Mouse (Mus musculus): ENCODE measurements at regions not wholly inside any gene's neighbourhood (a gene's known extent, or its start where the extent isn't known, plus 50 kb on each side); places are given as distances from the start of the nearest gene placed in this dataset.

- in situ Hi-C loops (cut with MboI; ENCODE audit: unreplicated experiment in 2 of 2): no loop called here
These were observed 288.7 kb upstream of the Eef2kmt start for GRCm38 (mm10) chr16:5544436-5544835.

- in situ Hi-C loops (cut with MboI; ENCODE audit: unreplicated experiment in 2 of 2): no loop called here
These were observed 283.2 kb upstream of the Eef2kmt start for GRCm38 (mm10) chr16:5538836-5539510.

- in situ Hi-C loops (cut with MboI; ENCODE audit: unreplicated experiment in 2 of 2): no loop called here
These were observed 281.8 kb upstream of the Eef2kmt start for GRCm38 (mm10) chr16:5537286-5538204.

DNA sequence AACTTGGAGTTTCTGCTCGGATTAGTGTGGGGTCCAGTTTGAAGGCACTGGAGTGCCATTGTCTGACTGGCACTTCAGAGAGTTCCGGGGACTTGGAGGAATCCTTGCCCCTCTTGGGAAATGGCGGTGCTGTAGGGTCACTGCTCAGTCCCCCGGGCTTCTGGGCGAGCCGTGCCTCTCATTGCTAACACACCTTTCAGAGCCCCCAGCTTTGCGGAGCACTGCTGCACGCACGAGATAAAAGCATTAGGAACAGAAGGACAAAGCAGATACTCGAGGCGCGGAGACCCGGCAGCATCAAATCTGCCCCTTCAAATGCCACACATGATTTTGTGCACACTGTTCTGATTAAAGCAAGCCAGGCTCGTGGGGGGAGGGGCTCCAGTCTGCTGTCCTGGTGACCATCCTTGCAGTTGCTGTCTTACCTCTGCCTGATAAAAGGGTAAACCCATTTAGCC, 280.8 kb upstream of the Eef2kmt start:
- in situ Hi-C loops (cut with MboI; ENCODE audit: unreplicated experiment in 2 of 2): no loop called here

DNA sequence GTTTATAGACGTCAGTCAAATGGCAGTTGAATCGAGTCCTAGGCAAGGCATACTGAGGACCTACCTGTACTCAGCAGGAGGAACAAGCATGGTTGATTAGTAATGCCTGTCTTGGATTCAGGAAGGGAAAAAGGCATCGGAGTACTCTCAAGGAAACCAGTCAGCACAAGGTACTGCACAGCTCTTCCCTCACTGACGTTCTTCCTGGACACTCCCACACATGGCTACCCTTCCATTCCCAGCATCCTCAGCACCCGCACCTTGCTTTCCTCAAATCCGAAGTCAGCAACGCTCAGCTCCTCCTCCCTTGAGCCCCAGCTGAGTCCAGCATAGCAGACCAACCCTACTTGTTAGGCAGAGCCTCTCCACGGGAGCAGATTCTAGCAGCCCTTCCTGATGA, 279.6 kb upstream of the Eef2kmt start:
- in situ Hi-C loops (cut with MboI; ENCODE audit: unreplicated experiment in 2 of 2): no loop called here

- in situ Hi-C loops (cut with MboI; ENCODE audit: unreplicated experiment in 2 of 2): no loop called here
These were observed 279.1 kb upstream of the Eef2kmt start for GRCm38 (mm10) chr16:5534862-5535261.

DNA sequence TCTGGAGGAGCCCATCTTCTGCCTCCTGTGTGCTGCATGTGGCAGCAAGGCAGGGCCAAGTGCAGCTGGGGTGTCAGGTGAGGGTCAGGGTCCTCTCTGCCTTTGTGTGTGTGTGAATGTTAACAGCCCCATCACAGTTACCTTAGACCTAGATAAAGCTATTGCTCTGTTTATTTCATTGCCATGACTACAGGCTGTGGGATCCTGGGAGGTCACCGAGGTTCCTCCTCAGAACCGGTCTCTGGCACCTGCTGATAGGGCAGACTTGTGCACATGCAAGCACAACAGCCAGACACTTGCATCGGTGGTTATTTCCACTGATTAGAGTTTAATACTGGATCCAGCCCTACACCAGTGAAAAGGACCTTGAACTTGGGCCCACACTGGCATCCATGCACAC, 278.6 kb upstream of the Eef2kmt start:
- in situ Hi-C loops (cut with MboI; ENCODE audit: unreplicated experiment in 2 of 2): no loop called here

DNA sequence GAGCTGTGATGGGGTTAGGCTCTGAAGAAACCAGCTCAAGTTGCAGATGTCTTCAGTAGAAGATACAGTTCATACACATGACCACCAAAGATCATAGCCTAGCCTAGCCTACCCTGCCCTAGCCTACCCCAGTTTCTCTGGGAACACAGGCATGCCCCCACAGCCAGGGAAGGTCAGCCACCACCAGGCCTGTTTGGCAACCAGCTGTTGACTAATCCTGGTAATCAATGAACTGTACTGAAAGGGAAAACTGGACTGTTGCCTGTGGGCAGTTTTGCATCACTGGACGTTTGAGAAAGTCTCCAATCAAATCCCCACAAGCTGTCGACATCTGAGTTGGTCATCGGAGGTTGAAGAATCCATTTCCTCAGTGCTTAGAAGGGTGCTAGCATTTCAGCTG, 276.5 kb upstream of the Eef2kmt start:
- in situ Hi-C loops (cut with MboI; ENCODE audit: unreplicated experiment in 2 of 2): no loop called here

- in situ Hi-C loops (cut with MboI; ENCODE audit: unreplicated experiment in 2 of 2): no loop called here
These were observed 274.0 kb upstream of the Eef2kmt start for GRCm38 (mm10) chr16:5529823-5530222.

GRCm38 (mm10) chr16:5527936-5528335, 272.2 kb upstream of the Eef2kmt start:
- in situ Hi-C loops (cut with MboI; ENCODE audit: unreplicated experiment in 2 of 2): no loop called here

DNA sequence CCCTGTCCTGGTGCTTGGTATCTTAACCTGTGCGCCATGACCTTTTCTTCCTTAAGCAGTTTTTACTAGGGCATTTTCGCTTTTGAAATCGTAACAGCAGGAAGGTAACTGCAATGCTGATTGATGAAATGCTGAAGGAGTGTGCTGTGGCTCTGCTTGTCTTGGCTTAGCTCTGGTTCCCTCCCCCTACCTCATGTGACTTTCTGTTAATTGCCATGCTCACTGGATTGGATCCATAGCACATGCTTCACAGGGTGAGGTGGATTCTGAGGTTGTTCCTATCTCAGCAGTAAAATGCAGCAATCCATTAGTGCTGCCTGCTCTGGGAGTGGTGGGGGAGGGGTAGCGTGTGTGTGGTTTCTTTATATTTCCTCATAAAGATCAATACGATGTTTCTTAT, 268.6 kb upstream of the Eef2kmt start:
- in situ Hi-C loops (cut with MboI; ENCODE audit: unreplicated experiment in 2 of 2): no loop called here

DNA sequence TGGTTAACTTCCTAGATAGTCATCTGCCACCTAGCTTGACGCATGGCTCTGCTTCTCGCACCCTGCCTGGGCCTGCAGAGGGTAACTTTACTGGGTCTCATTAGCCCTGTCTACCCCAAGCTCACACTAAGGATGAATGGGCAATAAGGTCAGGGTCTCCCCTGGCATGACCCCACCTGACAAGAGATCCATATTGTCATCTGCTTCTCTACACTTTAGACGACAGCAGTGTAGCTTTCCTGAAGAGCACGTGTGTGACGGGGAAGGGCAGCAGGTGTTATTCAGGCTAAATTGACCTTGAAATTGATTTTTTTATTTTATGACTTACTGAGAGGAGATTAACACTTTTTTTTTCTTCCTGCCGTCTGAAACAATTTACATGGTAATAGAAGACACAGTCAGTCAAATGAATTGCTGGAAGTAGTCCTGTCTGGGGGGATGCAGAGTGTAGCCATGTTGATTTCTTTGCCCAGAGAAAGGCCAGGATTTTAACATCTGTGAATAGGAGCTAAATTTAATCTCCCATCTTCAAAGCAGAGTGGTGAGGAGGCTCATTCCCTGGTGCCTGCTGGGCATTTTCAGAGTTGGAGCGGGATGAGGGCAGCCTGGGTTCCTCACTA, 267.7 kb upstream of the Eef2kmt start:
- in situ Hi-C loops (cut with MboI; ENCODE audit: unreplicated experiment in 2 of 2): no loop called here

DNA sequence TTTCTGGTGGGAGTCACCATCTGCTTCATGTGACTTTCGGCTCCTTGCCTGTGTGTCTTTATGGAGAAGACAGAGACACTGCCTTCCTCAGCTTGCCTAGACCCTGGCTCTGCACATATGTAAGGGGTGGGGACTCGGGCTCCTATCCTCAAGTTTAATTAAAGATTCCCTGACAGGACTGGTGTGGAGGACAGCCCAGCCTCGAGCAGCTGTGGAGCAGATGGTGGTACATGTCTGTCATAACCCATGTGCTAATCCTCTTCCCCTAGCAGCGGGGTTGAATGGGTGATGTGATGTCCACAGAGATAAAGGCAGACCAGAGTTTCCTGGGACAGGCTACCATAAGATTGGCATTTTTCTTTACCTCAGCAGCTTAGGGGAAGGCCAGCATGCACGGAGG, 262.0 kb upstream of the Eef2kmt start:
- in situ Hi-C loops (cut with MboI; ENCODE audit: unreplicated experiment in 2 of 2): no loop called here

DNA sequence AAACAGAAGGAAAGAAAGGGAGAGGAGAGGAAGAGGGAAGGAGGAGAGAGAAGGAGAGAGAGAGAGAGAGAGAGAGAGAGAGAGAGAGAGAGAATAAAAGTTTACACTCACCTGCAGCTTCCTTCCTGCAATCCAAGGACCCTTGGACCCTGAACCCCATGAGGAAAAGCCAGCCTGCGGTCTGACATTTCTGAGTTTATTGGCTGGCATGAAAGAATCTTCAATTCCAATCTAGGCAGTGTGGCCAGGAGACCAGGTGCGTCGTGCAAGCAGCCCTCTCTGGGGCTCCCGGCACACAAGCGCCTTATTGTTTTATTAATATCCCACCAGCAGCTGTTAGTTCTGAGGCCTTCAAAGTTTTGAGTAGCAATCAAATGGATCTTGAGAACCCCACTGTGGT, 260.1 kb upstream of the Eef2kmt start:
- in situ Hi-C loops (cut with MboI; ENCODE audit: unreplicated experiment in 2 of 2): no loop called here

- in situ Hi-C loops (cut with MboI; ENCODE audit: unreplicated experiment in 2 of 2): no loop called here
These were observed 251.5 kb upstream of the Eef2kmt start for GRCm38 (mm10) chr16:5507261-5507660.

GRCm38 (mm10) chr16:5501961-5502360, 246.2 kb upstream of the Eef2kmt start:
- in situ Hi-C loops (cut with MboI; ENCODE audit: unreplicated experiment in 2 of 2): no loop called here

DNA sequence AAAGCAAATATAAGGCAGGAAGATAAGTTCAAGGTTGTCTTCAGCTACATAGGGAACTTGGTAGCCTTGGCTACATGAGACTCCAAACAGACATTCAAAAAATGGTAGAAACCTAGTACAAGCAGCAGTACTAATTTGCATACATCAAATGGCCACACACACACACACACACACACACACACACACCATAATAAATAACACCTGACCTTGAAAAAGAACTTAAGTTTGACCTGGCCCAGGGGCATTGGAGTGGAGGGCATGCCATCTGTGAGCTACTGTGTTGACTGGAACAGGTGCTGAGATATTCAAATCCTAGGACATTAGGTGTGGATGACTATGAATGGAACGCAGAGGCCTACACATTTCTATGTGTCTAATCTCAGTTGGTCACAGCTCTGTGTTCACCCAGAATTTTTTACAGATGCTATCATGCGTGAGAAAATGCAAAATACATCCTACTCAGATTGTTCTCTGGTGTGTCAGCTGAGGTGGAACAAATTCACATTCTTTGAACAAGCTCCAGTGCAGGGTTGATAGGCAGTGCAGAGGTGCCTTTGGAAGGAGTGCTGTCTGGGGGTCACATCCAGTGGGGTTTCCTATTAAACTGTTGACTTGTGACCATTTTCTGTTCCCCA, 240.4 kb upstream of the Eef2kmt start:
- in situ Hi-C loops (cut with MboI; ENCODE audit: unreplicated experiment in 2 of 2): no loop called here

GRCm38 (mm10) chr16:5493352-5493751, 237.6 kb upstream of the Eef2kmt start:
- in situ Hi-C loops (cut with MboI; ENCODE audit: unreplicated experiment in 2 of 2): no loop called here

DNA sequence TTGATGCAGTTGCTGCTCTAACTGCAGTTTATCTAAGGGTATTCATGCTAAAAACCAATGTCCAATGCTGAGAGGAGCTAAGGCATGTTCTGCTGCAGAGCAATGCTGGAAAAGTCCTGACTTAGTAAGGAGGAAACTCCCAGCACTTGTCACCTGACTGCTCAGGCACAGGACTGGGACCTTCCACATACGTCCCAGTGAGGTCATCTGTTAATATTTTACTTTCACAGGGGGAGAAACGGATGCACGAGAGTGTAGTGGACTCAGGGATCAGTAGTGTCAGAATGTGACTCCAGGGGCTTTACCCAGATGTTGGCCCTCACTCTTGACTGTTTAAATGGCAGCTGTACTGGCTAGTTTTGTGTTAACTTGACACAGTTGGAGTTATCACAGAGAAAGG, 231.5 kb upstream of the Eef2kmt start:
- in situ Hi-C loops (cut with MboI; ENCODE audit: unreplicated experiment in 2 of 2): no loop called here

GRCm38 (mm10) chr16:5483337-5483736, 227.6 kb upstream of the Eef2kmt start:
- in situ Hi-C loops (cut with MboI; ENCODE audit: unreplicated experiment in 2 of 2): no loop called here

DNA sequence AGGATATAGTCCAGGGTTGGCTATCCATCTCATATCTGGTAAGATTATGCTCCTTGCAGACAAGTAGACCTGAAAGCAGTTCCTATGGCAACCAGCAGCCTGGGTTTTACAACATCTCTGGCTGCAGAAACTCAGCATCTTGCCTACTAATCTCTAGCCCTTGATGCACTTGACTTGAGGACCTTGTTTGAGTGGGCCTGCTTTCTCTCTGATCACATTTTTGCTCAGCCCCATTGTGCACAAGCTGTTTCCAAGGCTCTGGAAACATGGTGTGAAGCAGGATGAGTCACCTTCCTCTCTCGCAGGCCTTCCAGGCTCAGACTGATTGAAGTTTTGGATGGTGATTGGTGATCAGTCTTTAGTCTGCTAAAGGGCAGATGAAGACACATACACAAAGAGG, 224.4 kb upstream of the Eef2kmt start:
- in situ Hi-C loops (cut with MboI; ENCODE audit: unreplicated experiment in 2 of 2): no loop called here

Data from v-Abl transformed pro-B cells (cell line).